Mouse (Mus musculus): ENCODE results near the gene Sowahb. TPM values are rescaled to one million over a fixed set of nuclear protein-coding genes. Genes with fewer than 3 reads are reported as not detected.

The Sowahb gene
- polyA plus RNA-seq, 1 experiment = 0.01 TPM

GRCm38 (mm10) chr5:92997428-92998120 is 47.2 kb downstream of the Sowahb start:
- H3K79me2 ChIP-seq (ENCODE audit: control insufficient read depth, insufficient read depth) = no peaks in the 10 kb centered on the region
- H3K79me3 ChIP-seq (ENCODE audit: low read depth) = no peaks in the 10 kb centered on the region
- H3K4me3 ChIP-seq (ENCODE audit: insufficient read depth, poor library complexity, severe bottlenecking) = no peak overlapping the region
- H3K27me3 ChIP-seq (ENCODE audit: control insufficient read depth, insufficient read depth, insufficient read length) = no peaks in the 10 kb centered on the region
- TF ChIP-seq MAX (IDR thresholded peaks at IDR 0.05) (no peak), MYOD1 (IDR thresholded peaks at IDR 0.05; ENCODE audit: control insufficient read depth, insufficient read length, low read depth) (no peak)
- no peaks in the 10 kb centered on the region for H3K36me3 ChIP-seq (ENCODE audit: control insufficient read depth, insufficient read depth)
- H3ac ChIP-seq (ENCODE audit: control insufficient read depth, insufficient read length, low read depth) = no peak overlapping the region

GRCm38 (mm10) chr5:92994861-92995260 is 50.0 kb downstream of the Sowahb start:
- H3ac ChIP-seq (ENCODE audit: control insufficient read depth, insufficient read length, low read depth) = no peak overlapping the region
- H3K36me3 ChIP-seq (ENCODE audit: control insufficient read depth, insufficient read depth) = no peaks in the 10 kb centered on the region
- no peaks in the 10 kb centered on the region for H3K79me2 ChIP-seq (ENCODE audit: control insufficient read depth, insufficient read depth)
- TF ChIP-seq CEBPB (IDR thresholded peaks at IDR 0.05; ENCODE audit: low read depth) = no peak
- TF ChIP-seq FOSL1 (IDR thresholded peaks at IDR 0.05; ENCODE audit: insufficient read depth, low read length, poor library complexity, severe bottlenecking) = no peak
- no peak for TF ChIP-seq MAX (IDR thresholded peaks at IDR 0.05)
- no peak for TF ChIP-seq MYOD1 (IDR thresholded peaks at IDR 0.05; ENCODE audit: control insufficient read depth, insufficient read length, low read depth)
- no peak for TF ChIP-seq MYOG (IDR thresholded peaks at IDR 0.05; ENCODE audit: control insufficient read depth, extremely low read depth, insufficient read length)
- no peak for TF ChIP-seq USF1 (IDR thresholded peaks at IDR 0.05; ENCODE audit: low read depth)
- TF ChIP-seq CTCF (IDR thresholded peaks at IDR 0.05; ENCODE audit: control insufficient read depth, insufficient read depth, insufficient read length) = no peak
- H3K4me3 ChIP-seq (ENCODE audit: insufficient read depth, poor library complexity, severe bottlenecking) = no peak overlapping the region
- H3K27me3 ChIP-seq (ENCODE audit: control insufficient read depth, insufficient read depth, insufficient read length) = no peaks in the 10 kb centered on the region
- no peaks in the 10 kb centered on the region for H3K79me3 ChIP-seq (ENCODE audit: low read depth)

GRCm38 (mm10) chr5:92994309-92994708 is 50.5 kb downstream of the Sowahb start:
- Histone ChIP-seq H3K27me3 (ENCODE audit: control insufficient read depth, insufficient read depth, insufficient read length) (no peaks in the 10 kb centered on the region), H3ac (ENCODE audit: control insufficient read depth, insufficient read length, low read depth) (no peak overlapping the region), H3K79me2 (ENCODE audit: control insufficient read depth, insufficient read depth) (no peaks in the 10 kb centered on the region), H3K36me3 (ENCODE audit: control insufficient read depth, insufficient read depth) (no peaks in the 10 kb centered on the region), H3K4me3 (ENCODE audit: insufficient read depth, poor library complexity, severe bottlenecking) (no peak overlapping the region), H3K79me3 (ENCODE audit: low read depth) (no peaks in the 10 kb centered on the region)
- no peak for TF ChIP-seq MYOD1 (IDR thresholded peaks at IDR 0.05; ENCODE audit: control insufficient read depth, insufficient read length, low read depth)
- no peak for TF ChIP-seq MYOG (IDR thresholded peaks at IDR 0.05; ENCODE audit: control insufficient read depth, extremely low read depth, insufficient read length)
- TF ChIP-seq CEBPB (IDR thresholded peaks at IDR 0.05; ENCODE audit: low read depth) = no peak
- no peak for TF ChIP-seq CTCF (IDR thresholded peaks at IDR 0.05; ENCODE audit: control insufficient read depth, insufficient read depth, insufficient read length)
- TF ChIP-seq FOSL1 (IDR thresholded peaks at IDR 0.05; ENCODE audit: insufficient read depth, low read length, poor library complexity, severe bottlenecking) = no peak
- no peak for TF ChIP-seq USF1 (IDR thresholded peaks at IDR 0.05; ENCODE audit: low read depth)
- TF ChIP-seq MAX (IDR thresholded peaks at IDR 0.05) = no peak

GRCm38 (mm10) chr5:92992106-92992505 is 52.7 kb downstream of the Sowahb start:
- no peaks in the 10 kb centered on the region for H3K79me2 ChIP-seq (ENCODE audit: control insufficient read depth, insufficient read depth)
- TF ChIP-seq CEBPB (IDR thresholded peaks at IDR 0.05; ENCODE audit: low read depth) = no peak
- no peak for TF ChIP-seq FOSL1 (IDR thresholded peaks at IDR 0.05; ENCODE audit: insufficient read depth, low read length, poor library complexity, severe bottlenecking)
- TF ChIP-seq USF1 (IDR thresholded peaks at IDR 0.05; ENCODE audit: low read depth) = no peak
- no peak for TF ChIP-seq MYOG (IDR thresholded peaks at IDR 0.05; ENCODE audit: control insufficient read depth, extremely low read depth, insufficient read length)
- no peak for TF ChIP-seq CTCF (IDR thresholded peaks at IDR 0.05; ENCODE audit: control insufficient read depth, insufficient read depth, insufficient read length)
- TF ChIP-seq MAX (IDR thresholded peaks at IDR 0.05) = no peak
- no peak overlapping the region for H3K4me3 ChIP-seq (ENCODE audit: insufficient read depth, poor library complexity, severe bottlenecking)
- no peaks in the 10 kb centered on the region for H3K27me3 ChIP-seq (ENCODE audit: control insufficient read depth, insufficient read depth, insufficient read length)
- no peak overlapping the region for H3ac ChIP-seq (ENCODE audit: control insufficient read depth, insufficient read length, low read depth)
- H3K79me3 ChIP-seq (ENCODE audit: low read depth) = no peaks in the 10 kb centered on the region
- H3K36me3 ChIP-seq (ENCODE audit: control insufficient read depth, insufficient read depth) = no peaks in the 10 kb centered on the region

Other genes starting within 250 kb of the Sowahb start
- gene Sept11, start 48.4 kb upstream of the Sowahb start, polyA plus RNA-seq (2012; fragmentation: generic; extraction: Trizol) = 102 TPM
- gene Ccni, start 161.5 kb upstream of the Sowahb start, polyA plus RNA-seq (2012; fragmentation: generic; extraction: Trizol) = 82.3 TPM
- not detected for gene 2010109A12Rik, start 161.5 kb upstream of the Sowahb start, polyA plus RNA-seq (2012; fragmentation: generic; extraction: Trizol)
- 6.3 TPM for gene Ccng2, start 222.2 kb upstream of the Sowahb start, polyA plus RNA-seq (2012; fragmentation: generic; extraction: Trizol)

All from C2C12 (cell line).